Mouse (Mus musculus): ENCODE results near the gene Eif2b4.

DNA sequence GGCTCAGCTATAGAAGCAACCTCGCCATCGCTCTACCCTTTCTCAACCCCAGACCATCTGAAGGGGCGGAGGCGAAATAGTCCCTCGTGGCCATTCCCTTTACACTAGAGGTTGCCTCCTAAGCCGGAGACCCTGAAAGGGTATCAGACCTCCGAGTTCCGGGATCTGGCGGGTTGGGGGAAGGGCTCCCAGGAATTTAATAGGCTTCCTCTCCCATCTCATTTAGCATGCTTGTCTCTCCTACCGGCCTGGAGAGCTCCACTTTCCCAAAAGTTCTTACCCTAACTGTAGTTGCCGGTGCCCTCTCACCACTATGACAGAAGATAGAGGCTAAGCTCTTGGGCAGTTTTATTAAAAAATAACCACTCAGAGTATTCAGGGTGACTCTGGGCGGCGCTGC, 55.6 kb downstream of the Eif2b4 start:
- TF ChIP-seq CTCF (IDR thresholded peaks at IDR 0.05; ENCODE audit: low read depth) (no peak), EP300 (IDR thresholded peaks at IDR 0.05; ENCODE audit: low read depth) (no peak)

Data from heart, postnatal 0 days (tissue).